Mouse (Mus musculus) liver, adult (tissue): ENCODE data around the gene Cldn24.

Experiments used
- GATA4 ChIP-seq: IDR thresholded peaks from 2 replicates; pipeline ENCODE4 v1.6.1; 2014; ENCODE audit warnings: mild to moderate bottlenecking, low read length; ENCODE audit not compliant: insufficient replicate concordance

Gene Cldn24

DNA sequence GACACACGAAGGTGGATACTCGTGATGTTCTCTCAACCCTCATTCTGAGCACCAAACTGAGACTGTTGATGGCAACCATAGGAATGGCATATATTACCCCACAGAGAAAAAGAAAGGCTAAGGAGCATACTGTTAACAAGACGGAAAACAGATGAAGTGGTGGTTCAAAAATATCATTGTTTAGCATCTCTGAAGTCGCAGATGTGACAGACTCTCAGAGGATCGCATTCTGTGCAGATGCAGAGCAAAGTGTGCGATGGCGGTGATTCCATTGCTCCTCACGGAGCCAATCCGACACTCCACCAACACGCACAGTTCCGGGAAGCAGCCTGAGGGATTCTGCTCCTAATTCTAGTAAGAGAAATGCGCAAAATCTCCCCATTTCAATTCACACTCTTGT, 37.3 kb downstream of the Cldn24 start:
- no peak for TF ChIP-seq GATA4

DNA sequence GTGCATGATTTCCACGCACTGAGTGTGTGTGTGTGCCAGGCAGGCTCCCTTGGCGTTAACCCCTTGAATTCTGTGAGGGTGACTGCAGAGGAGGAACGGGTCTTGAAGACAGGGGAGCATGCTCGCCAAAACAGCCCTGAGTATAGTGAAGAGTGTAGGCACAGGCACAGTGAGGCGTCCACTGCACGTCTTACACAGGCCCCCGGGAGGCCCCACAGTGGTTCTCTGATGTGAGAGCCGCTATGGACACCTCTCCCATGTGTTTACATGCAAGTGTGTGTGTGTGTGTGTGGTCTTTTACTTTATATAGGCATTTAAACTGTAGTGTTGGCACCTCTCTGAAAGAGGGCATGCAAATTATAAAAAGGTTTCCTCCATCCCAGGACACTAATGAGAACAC, 44.6 kb downstream of the Cldn24 start:
- no peak for TF ChIP-seq GATA4

DNA sequence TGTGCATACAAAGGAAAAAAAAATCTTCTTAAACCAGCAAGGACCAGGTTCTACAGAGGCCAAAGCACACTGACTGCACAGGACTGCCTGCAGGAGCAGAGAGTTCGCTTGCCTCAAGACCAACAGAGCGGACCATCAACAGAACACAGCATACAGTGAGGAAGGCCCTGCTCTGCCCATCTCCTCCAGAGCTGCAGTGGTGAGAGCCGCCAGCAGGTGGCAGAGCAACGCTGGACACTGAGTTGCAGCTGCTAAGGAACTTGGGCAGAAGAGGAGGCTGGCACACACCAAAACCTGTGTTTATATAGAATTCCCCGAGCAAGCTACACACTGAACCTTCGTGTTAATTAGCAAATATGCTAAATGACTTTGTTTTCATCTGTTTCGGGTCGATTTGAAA, 45.1 kb downstream of the Cldn24 start:
- no peak for TF ChIP-seq GATA4
